Mouse (Mus musculus) mouse embryonic stem cell (cell line): ENCODE measurements at regions not wholly inside any gene's neighbourhood (a gene's known extent, or its start where the extent isn't known, plus 50 kb on each side); places are given as distances from the start of the nearest gene placed in this dataset.

Source experiments
- in situ Hi-C, 2 experiments: fragments of 300-500 bp; cut with MboI; formaldehyde crosslinking; loops; 1 replicate in 1 of 2; 3 replicates in 1 of 2; pipeline ENCODE4 v1.14.3; 2019 to 2020; ENCODE audit warnings: low sequenced_read_pairs in 2 of 2, low pct_unique_long_range_greater_than_20kb in 1 of 2, mixed read lengths in 1 of 2; ENCODE audit not compliant: unreplicated experiment in 1 of 2

DNA sequence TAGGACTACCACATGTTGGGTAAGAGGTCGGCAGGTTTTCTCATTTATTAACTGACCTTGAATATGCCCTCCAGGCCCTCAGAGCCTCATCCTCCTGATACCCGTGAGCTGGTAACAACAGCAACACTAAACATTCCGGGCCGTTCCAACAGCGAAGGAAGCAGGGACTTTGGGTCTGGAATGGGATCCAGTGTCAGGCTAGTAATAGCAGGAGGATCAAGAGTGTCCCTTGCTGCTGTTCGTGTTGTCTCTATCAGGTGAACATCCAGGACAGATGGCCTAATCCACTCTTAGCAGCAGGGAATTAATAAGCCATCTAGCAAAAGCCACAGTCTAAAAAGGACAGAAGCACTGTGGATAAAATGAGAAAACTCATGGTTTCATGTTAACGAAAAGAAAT is 106.7 kb downstream of the Cpeb2 start:
- in situ Hi-C loops, result no loop called here

DNA sequence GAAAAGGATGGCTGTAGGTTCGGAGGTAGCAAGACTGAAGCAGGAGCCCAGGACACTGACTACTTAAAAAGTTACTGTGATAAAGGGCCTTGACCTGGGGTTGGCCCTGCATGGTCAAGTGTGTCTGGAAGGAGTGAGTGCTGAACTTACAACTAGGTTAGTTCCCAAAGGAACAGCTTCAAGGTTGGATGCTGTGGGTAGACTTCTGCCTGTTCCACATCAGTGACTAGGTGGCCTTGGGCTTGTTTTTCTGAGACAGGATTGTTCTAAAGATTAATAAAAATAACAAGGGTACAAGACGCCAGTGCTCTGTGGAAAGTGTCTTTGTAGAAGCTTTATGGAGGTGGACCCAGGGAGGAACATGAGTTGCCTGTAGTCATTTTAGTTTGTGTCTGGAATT is 108.5 kb downstream of the Cpeb2 start:
- in situ Hi-C loops, result no loop called here

DNA sequence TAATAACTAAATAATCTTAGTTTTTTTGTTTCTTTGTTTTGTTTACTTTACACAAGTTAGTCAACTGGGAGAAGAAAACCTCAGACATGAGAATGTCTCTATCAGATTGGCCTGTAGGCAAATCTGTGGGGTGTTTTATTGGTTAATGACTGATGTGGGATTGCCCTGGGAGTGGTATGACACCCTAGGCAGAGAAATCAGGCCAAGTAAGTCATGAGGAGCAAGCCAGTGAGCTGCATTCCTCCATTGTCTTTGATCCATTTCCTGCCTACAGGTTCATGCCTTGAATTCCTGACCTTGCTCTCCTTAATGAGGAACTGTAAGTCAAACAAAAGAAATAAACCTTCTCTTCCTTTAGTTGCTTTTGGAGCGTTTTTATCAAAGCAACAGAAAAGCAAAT is 111.5 kb downstream of the Cpeb2 start:
- in situ Hi-C loops, result no loop called here

DNA sequence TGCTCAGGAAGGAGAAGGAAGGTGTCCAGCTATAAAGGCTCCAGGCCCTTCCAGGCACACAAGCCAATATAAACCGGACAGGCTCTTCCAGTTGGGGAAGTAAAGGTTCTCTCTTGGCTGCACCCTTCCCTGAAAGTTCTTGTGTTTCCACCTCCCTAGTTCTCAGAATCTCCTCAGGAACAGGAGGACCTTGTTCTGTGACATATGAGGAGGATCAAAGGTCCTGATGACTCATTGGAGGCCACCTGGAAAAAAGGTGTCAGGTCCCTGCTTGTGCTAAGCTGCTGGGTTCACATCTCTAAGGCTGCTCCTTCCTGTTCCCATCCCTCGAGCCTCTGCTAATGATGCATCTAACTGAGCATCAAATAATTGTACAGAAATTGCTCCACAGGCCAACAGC is 118.0 kb downstream of the Cpeb2 start:
- in situ Hi-C loops, result loop anchor here in 1 of 2 experiments (25.0 kb wide), 1 partner anchor 1464 kb away; no protein-coding TSS in a partner anchor

DNA sequence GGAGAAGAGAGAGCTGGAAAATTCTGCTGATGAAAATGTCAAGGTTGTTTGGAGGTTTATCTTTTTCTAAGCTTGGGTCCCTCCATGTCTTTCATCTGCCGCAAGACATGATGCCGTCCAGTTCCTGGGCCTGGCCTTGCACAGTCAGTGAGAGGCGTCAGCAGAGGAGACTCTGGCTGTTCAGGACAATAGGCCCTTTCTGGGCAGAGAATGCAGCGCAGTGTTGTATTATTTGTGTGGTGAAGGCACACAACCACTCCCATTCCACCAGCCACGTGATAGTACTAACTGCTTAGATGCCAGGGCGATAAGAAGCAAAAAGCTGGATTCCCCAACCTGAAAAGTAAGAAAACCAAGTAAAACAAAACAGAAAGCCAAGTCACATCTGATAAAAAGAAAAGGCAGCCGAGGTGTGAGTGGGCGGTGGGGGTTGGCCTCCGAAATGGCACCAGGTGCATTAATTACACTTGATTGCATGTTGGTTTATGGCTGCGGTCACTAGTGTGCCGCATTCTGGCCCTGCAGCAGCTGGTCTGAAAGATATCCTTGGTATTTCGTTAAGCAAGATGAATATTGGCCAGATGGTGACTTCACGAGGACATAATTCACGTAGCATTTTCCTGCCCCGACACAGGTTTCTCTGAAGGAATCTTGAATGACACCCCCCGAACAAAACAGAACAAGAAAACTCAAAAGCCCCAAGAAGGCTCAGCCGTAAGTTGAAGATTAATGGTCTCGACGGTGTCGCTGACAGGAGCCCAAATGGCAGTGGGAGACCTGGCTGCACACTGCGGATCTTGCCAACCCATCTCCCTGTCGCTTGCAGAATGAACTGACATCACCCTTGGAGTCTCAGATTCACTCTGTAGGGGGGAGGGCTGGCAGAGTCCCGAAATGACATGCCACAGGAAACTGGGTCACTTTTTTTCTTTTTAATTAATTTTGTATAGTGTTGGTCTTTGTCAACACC is 120.3 kb downstream of the Cpeb2 start:
- in situ Hi-C loops, result loop anchor here in 1 of 2 experiments (25.0 kb wide), 1 partner anchor 1466 kb away; no protein-coding TSS in a partner anchor

DNA sequence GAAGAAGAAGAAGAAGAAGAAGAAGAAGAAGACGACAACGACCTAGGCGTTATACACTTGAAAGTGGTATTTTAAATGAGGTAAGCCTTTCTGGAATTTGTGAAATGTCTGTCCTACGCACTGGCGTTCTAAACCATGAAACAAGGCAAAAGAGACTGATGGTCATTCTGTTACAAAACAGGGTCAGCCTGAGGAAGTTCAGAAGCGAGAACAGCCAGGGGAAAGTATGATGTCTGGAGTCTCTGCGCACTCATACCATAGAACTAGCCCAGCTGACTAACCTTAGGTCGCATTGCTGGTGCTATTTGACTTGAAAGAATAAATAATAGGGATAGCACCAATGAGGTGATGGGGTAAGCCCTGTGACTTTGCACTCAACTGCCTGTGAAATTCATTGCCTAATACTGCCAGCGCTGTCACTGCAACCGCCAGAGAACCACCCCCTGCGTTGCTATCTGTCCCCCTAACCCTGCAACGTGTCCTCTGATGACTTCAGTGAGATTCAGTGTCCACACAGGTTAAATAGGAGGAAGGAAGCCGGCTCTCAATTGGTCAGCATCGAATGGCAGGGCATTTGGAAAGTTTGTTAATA is 121.5 kb downstream of the Cpeb2 start:
- in situ Hi-C loops, result loop anchor here in 1 of 2 experiments (25.0 kb wide), 1 partner anchor 1467 kb away; no protein-coding TSS in a partner anchor

DNA sequence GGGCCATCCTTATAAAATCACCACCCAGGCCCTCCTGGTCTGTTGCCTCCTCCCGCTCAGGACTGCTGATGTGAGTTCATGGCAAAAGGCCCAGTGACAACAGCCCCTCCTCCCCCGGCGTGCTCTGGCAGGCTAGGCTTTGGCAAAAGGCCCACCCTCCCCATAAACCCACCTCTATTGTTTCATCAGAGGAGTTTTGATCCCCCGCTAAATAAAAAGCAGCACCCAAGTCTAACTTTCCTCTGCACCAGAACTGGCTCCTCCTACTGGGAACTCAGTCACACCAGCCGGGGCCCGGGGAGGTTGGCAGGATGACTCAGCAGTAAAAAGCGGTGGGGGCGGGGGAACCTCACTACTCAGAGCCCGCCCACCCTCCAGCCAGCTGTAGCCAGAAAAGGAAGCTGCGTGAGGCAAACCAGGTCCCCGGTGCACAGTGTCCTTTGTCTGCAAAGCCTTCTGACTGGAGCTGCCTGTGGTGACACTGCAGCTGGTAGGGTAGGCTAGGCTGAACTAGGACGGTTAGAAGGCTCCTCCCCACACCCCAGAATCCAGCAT is 122.1 kb downstream of the Cpeb2 start:
- in situ Hi-C loops, result loop anchor here in 1 of 2 experiments (25.0 kb wide), 1 partner anchor 1468 kb away; no protein-coding TSS in a partner anchor

DNA sequence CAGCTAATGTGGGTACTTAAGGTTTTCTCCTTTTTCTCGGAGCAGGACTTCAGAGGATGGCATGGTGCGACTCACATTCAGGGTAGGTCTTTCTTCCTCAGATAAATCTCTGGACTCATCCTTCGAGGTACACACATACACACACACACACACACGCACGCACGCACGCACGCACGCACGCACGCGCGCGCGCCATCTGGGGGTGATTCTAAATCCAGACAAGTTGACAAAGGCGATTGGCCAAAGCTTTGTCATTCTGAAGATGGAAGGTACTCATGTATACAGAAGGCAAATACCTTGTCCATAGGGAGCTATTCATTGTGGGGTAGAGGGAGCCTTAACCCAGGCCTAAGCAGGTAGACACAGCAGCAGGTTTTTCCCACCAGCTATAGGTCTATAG is 122.9 kb downstream of the Cpeb2 start:
- in situ Hi-C loops, result loop anchor here in 1 of 2 experiments (25.0 kb wide), 1 partner anchor 1469 kb away; no protein-coding TSS in a partner anchor

DNA sequence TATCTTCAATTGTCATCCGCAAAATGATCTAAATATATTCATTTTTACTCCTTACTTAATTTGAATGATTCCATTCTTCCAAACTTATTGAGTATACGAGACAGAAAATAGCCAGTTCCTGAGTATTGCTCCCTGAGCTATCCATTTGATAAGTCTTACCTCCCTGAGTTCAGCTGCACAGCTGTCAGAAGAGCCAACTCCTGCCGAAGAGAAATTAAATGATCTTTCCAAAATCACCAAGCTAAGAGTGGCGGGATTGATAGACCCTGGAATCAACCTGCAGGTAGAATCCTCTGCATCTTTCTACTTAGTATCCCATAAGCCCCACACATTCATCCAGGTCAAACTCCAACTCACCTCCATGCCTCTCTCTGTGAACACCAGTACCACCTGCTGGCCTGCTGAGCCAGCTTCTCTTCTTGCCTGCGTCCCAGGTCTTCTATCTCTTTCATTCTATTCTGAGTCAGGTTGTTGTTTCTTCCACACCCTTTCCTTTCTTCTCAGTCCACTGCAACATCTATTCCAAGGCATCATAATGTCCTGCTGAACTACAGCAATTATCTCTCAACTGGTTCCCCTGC is 124.2 kb downstream of the Cpeb2 start:
- in situ Hi-C loops, result loop anchor here in 1 of 2 experiments (25.0 kb wide), 1 partner anchor 1470 kb away; no protein-coding TSS in a partner anchor

DNA sequence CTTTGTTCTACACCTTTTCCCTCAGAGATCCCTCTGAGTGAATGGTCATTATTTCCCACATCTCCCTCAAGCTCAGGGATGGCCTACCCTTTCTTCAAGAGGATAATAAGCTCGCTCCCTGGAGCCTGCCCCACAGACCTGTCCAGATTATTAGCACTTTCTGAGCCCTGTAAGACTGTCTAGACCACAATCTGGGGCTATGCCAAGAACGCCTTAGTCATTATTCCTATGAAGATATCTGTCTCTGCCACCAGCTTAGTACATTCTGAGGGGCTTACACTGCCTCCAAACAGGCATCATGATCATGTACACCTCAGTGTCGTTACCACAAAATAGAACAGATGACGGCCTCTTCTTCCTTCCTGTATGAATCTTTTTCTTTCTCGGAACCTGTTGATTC is 124.9 kb downstream of the Cpeb2 start:
- in situ Hi-C loops, result loop anchor here in 1 of 2 experiments (25.0 kb wide), 1 partner anchor 1471 kb away; no protein-coding TSS in a partner anchor

DNA sequence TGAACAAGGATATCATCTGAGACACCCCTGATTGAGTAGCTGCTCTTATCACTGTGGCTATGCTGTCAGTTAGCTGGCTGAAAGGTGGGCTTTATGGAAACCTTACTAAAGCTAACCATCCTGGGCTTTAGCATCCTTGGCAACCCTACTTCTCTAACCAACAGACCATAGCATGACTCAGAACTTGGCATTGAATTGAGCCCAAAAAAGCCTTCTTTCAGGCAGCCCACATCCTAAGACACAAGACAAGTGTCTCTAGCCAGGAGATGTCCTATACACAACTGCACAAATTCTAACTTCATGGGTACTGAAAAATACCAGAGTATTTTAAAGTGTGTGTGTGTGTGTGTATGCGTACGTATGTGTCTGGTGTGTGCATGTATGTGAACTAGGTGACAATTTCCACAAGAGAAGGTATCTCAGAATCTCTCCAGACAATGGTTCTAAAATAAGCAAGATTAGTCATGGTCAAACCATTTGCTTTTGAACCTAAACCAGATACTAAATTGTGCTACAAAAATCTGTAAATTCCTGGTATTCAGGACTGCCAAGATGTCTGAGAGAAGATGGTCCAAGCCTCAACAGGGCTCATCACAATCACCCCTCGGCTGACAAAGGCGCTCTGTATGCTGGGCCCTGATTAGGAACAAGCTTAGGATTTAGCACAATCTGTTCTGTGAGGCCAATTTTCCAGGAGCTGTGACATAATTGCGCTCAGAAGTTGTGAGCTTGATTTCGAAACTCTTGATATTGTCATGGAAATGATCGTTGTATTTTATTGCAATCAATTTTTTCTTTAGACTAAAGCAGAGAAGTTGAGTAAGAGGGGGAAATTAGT is 126.2 kb downstream of the Cpeb2 start:
- in situ Hi-C loops, result loop anchor here in 1 of 2 experiments (25.0 kb wide), 1 partner anchor 1472 kb away; no protein-coding TSS in a partner anchor

DNA sequence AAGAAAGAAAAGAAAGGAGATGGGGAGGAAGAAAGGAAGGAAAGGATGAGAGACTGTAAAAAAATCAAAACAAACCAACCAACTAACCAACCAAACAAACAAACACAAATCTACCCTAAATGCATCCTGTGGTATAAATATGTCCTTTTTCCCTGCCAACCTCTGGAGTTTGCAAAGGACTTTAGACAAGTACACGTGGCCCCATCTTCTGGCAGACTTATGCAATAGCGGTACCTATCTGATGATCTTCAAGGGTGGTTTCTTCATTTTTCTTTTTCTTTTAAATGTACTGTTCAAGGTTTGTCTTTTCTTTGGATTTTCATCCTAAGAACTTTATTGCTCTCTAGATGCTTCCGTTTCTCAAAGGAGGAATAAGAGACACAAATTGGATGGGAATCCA is 127.3 kb downstream of the Cpeb2 start:
- in situ Hi-C loops, result loop anchor here in 1 of 2 experiments (25.0 kb wide), 1 partner anchor 1473 kb away; no protein-coding TSS in a partner anchor

DNA sequence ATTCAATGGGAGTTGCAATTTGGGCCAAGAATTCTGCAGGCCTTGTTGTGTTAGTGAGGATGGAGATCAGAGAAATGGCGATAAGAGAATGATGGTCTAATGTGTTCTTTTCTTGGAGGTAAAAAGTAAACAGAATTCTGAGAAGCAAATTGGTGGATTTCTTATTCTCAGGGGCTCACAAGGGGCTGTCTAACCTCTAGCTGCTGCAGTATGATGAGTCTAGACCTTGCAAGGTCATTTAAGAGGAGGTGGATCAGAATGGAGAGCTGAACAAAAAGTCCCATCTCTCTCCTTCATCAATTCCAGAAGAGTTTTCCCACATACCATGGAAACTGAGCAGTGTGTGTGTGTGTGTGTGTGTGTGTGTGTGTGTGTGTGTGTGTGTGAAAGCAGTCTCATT is 128.1 kb downstream of the Cpeb2 start:
- in situ Hi-C loops, result loop anchor here in 1 of 2 experiments (25.0 kb wide), 1 partner anchor 1474 kb away; no protein-coding TSS in a partner anchor

DNA sequence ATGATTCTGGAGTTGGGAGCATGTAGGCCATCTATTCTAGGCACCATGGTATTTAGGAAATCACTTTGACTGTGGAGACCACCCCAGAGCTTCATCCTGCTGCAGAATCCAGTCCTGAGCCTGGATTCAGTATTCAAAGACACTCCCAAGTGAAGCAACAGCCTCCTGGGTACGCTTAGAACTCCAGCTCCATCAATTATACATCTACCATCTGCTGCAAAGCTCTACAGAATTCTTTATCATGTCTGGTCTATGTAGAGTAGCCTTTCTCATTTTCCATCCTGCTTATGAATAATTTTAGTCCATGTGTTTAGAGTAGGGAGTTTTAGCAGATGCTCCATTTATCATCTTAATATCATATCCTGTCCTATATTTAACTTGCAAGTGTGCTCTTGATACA is 139.4 kb downstream of the Cpeb2 start:
- in situ Hi-C loops, result loop anchor here in 1 of 2 experiments (25.0 kb wide), 1 partner anchor 1485 kb away; no protein-coding TSS in a partner anchor

DNA sequence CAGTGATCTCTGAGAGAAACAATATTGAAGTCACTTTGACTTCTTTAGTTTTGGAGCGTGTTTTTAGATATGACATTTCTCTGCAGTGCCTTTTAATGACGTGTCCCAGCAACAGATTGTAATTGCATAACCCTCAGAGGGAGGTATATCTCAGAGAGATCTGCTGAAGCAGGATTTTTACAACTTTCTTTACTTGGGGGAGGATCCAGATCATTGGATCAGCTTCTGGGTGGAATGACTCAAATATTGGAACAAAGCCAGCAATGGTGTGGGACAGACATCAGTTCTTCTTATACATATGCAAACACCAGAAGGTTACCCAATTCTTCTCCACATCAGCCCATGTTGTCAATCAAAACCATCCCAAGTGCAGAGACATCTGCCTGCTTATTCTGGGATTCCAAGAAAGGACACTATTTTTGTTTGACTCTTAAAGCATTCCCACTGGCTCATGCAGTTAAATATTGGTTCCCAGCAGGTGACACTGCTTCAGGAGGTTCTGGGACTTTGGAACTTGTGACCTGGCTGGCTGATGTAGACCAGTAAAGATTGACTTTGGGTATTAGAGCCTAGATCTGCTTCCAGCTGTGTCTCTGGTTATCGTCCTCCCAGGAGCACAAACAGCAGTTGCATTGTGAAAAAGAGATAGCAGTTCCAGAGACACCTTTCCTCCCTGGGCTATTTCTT is 130.5 kb upstream of the C1qtnf7 start:
- in situ Hi-C loops, result no loop called here

DNA sequence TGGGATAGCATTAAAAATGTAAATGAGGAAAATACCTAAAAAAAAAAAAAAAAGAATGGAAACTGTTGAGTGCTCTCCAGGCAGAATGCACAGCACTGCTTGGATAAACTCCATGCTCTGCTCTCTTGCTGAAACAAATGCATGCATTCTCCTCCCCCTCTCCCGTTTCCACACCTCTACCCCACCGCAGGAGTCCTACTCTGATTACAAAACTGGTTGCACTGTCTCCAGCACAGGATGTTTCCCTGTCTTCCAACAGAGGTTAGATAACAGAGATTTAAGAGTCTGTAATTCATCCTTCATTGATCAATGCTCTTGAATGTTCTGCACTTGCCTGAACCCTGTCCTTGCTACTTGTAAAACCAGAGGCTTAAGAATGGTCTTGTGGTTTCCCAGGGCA is 124.3 kb upstream of the C1qtnf7 start:
- in situ Hi-C loops, result no loop called here

DNA sequence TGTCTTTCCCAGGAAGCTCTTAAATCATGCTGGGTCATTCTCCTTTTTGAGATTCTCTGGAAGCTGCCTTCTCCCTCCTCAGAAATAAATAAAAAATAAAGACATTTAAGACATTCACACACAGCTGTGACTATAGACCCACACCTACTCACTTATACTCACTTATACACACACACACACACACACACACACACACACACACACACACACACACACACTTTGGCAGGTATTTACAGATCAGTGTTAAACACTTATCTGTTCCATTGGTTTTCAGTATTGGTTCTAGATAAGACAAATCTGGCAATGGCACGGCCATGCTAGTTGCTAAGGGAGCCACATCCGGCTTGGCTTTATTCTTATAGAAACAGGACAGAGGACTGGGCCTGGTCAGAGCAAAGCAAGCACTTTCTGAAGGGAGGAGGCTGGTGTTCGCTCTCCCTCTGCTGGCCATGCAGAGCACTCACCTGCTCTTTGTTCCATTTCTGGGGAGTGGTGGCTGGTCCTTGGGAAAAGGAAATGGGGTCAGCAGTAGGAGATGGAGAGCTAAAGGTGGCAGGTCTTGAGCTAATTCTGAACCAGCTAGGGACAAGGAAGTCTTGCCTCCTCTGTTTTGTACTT is 123.8 kb upstream of the C1qtnf7 start:
- in situ Hi-C loops, result no loop called here
